Mouse (Mus musculus) adrenal gland, postnatal 14 days (tissue): ENCODE results near the gene Rpl13. TPM values are rescaled to one million over a fixed set of nuclear protein-coding genes. Genes with fewer than 3 reads are reported as not detected.

Source experiments
- DNase-seq: peaks from one replicate; pipeline ENCODE4 v3.0.0; 2021; ENCODE audit warnings: mixed read lengths
- long read RNA-seq, 2 experiments: library from polyadenylated mRNA; stranded (forward); transcript quantifications; one replicate each; pipeline ENCODE4 v2.0.0; 2021
- total RNA-seq: library from RNA; stranded (reverse); gene quantifications from 2 replicates; pipeline ENCODE4 v1.2.3, GENCODE M21; 2021

Gene Rpl13
- total RNA-seq: 587 and 646 TPM in 2 replicates
- long read RNA-seq, experiment 1, transcript Rpl13-201 (6 exons, 780 nt): major isoform, 804 of 849 reads
- long read RNA-seq, experiment 1, partial matches to known transcripts: 29 of 849 reads
- long read RNA-seq, experiment 1, other reads (novel, unspliced or antisense): 15 of 849 reads
- long read RNA-seq, experiment 2, transcript Rpl13-201 (6 exons, 780 nt): major isoform, 691 of 741 reads
- long read RNA-seq, experiment 2, partial matches to known transcripts: 37 of 741 reads
- long read RNA-seq, experiment 2, other reads (novel, unspliced or antisense): 12 of 741 reads

GRCm38 (mm10) chr8:123101735-123102685 is at the start of gene Rpl13:
TSS of gene Rpl13 (plus strand) at chr8:123102350.
- peak; percentile 99 for DNase-seq

- DNase-seq: no peak
Measured at GRCm38 (mm10) chr8:123062721-123063120, 39.4 kb upstream of the Rpl13 start, which contains the start of gene Spg7. TSS of gene Spg7 (plus strand) at chr8:123062942.

- DNase-seq: no peak
Measured at GRCm38 (mm10) chr8:123064072-123064471, 38.1 kb upstream of the Rpl13 start.

- DNase-seq: peak; percentile 39
Measured at GRCm38 (mm10) chr8:123064809-123065213, 37.3 kb upstream of the Rpl13 start.

GRCm38 (mm10) chr8:123065214-123066100 is 36.7 kb upstream of the Rpl13 start:
- peak; percentile 98 for DNase-seq

GRCm38 (mm10) chr8:123066101-123066683 is 36.0 kb upstream of the Rpl13 start:
- DNase-seq: peak; percentile 27

GRCm38 (mm10) chr8:123071176-123071575 is 31.0 kb upstream of the Rpl13 start:
- peak; percentile 47 for DNase-seq

- no peak for DNase-seq
Measured at GRCm38 (mm10) chr8:123077213-123077612, 24.9 kb upstream of the Rpl13 start.

- no peak for DNase-seq
Measured at GRCm38 (mm10) chr8:123082993-123083392, 19.2 kb upstream of the Rpl13 start.

- no peak for DNase-seq
Measured at GRCm38 (mm10) chr8:123083610-123084009, 18.5 kb upstream of the Rpl13 start.

- DNase-seq: no peak
Measured at GRCm38 (mm10) chr8:123087289-123087688, 14.9 kb upstream of the Rpl13 start.

- no peak for DNase-seq
Measured at GRCm38 (mm10) chr8:123097216-123097615, 4.9 kb upstream of the Rpl13 start.

GRCm38 (mm10) chr8:123097786-123098584 is 4.2 kb upstream of the Rpl13 start:
- DNase-seq: peak; percentile 39

- no peak for DNase-seq
Measured at GRCm38 (mm10) chr8:123100288-123100687, 1.9 kb upstream of the Rpl13 start.

- no peak for DNase-seq
Measured at GRCm38 (mm10) chr8:123101244-123101643, 906 bp upstream of the Rpl13 start.

- DNase-seq: peak; percentile 51
Measured at GRCm38 (mm10) chr8:123102855-123103254, 705 bp downstream of the Rpl13 start.

- no peak for DNase-seq
Measured at GRCm38 (mm10) chr8:123103285-123103684, 1.1 kb downstream of the Rpl13 start.

GRCm38 (mm10) chr8:123104046-123104767 is 2.1 kb downstream of the Rpl13 start:
- DNase-seq: no peak

GRCm38 (mm10) chr8:123105553-123106326 is 3.6 kb downstream of the Rpl13 start:
- DNase-seq: no peak
